Mouse (Mus musculus): ENCODE data around the gene Inafm1. TPM values are rescaled to one million over a fixed set of nuclear protein-coding genes. Genes with fewer than 3 reads are reported as not detected.

Gene Inafm1
- polyA plus RNA-seq, 1 experiment from 2014 or later = 33.8 TPM

DNA sequence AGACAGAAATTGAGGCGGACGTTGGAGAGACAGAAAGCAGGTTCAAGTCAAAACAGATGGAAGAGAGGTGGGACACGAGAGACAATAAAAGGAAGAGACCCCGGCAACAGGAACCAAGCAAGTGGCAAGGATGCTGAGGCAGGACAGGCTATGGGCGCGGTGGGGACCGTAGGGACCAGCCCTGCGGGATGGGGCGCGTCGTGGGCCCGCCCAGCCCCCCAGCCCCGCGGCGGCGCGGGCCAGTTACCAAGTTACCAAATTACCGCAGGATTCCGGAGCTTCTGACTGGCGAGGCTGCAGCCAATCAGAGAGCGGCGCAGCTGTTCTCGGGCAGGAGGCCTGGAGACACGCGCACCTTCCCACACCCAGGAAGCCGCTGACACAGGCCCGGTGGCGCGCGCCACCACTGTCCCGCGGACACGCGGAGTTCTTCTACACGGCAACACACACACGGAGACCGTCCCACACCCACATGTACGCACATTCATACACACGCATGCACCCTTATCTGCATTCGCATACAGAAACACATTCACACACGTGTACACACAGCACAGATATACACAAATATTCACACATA lies 22.0 kb upstream of the Inafm1 start:
- Histone ChIP-seq H3K36me3 (no peaks in the 10 kb centered on the region), H3K27ac (peak overlapping the region; percentile 85), H3K27me3 (no peaks in the 10 kb centered on the region), H3K4me1 (replicated peaks) (peaks cover 40% of the 10 kb centered on the region), H3K4me3 (peak overlapping the region; percentile 48), H3K9ac (peak overlapping the region; percentile 68), H3K9me3 (no peaks in the 10 kb centered on the region), H3K4me2 (peak overlapping the region; percentile 91)
- peak; percentile 33 for ATAC-seq (ENCODE audit: low FRiP score)
- WGBS = 2% methylated on average over 41 of the region's 41 CpGs

DNA sequence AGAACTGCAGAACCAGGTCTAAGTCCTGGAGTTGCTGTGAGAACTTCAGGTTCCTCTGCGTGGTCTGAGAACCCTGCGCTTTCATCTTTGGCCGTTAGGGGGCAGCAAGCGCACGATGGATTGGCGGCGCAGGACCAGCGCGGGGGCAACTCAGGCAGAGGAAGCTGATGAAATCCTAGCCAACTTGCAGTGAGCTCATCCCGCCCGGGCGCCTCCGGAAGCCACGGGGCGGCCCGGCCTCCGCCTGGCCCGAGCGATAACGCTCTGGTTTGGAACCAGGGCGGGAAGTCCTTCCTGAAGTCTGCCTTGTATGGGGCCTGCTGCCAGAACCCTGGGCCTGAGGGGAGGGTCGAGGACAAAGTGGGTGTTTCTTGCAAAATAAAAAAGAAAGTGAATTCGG lies 21.4 kb upstream of the Inafm1 start:
- Histone ChIP-seq H3K9ac (peak overlapping the region; percentile 68), H3K27me3 (no peaks in the 10 kb centered on the region), H3K36me3 (no peaks in the 10 kb centered on the region), H3K4me1 (replicated peaks) (peaks cover 36% of the 10 kb centered on the region), H3K9me3 (no peaks in the 10 kb centered on the region), H3K27ac (peak overlapping the region; percentile 85), H3K4me3 (peak overlapping the region; percentile 48), H3K4me2 (peak overlapping the region; percentile 91)
- ATAC-seq (ENCODE audit: low FRiP score) = peak; percentile 53
- under 1% methylated on average over 23 of the region's 23 CpGs for WGBS

DNA sequence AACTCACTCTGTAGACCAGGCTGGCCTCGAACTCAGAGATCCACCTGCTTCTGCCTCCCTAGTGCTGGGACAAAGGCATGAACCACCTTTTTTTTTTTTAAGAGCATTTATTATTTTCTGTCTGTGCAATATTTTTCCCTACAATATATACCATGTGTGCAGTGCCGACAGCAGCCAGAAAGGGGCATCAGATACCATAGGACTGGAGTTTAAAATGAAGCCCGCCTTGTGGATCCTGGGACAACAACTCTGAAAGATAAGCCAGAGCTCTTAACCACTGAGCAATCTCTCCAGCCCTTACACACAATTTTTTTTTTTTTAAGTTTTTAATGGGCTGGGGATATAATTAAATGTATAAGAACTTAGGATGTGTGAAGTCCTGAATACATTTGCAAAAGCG lies 20.9 kb upstream of the Inafm1 start:
- peak overlapping the region; percentile 91 for H3K4me2 ChIP-seq
- no peak overlapping the region for H3K4me3 ChIP-seq

DNA sequence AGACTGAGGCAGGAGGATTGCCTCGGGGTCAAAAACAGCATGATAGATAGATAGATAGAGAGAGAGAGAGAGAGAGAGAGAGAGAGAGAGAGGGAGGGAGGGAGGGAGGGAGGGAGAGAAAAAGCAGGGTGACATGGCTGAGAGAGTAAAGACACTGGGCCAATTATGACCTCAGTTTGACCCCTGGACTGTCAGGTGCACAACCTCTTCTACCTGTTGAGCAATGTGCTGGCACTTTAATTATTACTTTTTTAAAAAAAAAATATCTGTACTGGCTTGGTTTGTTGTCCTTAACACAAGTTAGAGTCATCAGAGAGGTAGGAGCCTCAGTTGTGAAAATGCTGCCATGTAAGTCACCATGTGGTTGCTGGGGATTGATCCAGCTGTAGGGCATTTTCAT lies 14.4 kb upstream of the Inafm1 start:
- no peak for ATAC-seq (ENCODE audit: low FRiP score)
- Histone ChIP-seq H3K4me1 (replicated peaks) (peaks cover 10% of the 10 kb centered on the region), H3K27ac (no peak overlapping the region), H3K36me3 (peaks cover 15% of the 10 kb centered on the region), H3K27me3 (no peaks in the 10 kb centered on the region), H3K9ac (no peak overlapping the region), H3K4me3 (no peak overlapping the region), H3K9me3 (no peaks in the 10 kb centered on the region), H3K4me2 (no peak overlapping the region)
- 76% methylated on average over 1 of the region's 1 CpGs for WGBS

More for the DNA sequence above, 20.9 kb upstream of the Inafm1 start:
- Histone ChIP-seq H3K36me3 (no peaks in the 10 kb centered on the region), H3K27me3 (no peaks in the 10 kb centered on the region), H3K4me1 (replicated peaks) (peaks cover 34% of the 10 kb centered on the region), H3K27ac (no peak overlapping the region), H3K9ac (no peak overlapping the region), H3K9me3 (no peaks in the 10 kb centered on the region)
- WGBS = 36% methylated on average over 4 of the region's 4 CpGs
- no peak for ATAC-seq (ENCODE audit: low FRiP score)

DNA sequence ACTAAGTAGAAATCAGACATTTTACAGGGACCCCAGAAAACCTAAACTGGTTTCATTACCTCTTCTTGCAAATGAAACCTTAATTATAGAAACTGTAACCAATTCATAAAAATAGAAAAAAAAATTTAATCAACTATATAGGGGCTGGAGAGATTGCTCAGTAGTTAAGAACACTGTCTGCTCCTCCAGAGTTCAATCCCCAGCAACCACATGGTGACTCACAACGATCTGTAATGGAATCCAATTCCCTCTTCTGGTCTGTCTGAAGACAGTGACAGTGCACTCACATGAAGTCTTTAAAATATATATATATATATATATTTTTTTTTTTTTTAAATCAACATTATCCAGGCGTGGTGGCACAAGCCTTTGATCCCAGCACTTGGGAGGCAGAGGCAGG lies 13.6 kb upstream of the Inafm1 start:
- no peaks in the 10 kb centered on the region for H3K9me3 ChIP-seq

DNA sequence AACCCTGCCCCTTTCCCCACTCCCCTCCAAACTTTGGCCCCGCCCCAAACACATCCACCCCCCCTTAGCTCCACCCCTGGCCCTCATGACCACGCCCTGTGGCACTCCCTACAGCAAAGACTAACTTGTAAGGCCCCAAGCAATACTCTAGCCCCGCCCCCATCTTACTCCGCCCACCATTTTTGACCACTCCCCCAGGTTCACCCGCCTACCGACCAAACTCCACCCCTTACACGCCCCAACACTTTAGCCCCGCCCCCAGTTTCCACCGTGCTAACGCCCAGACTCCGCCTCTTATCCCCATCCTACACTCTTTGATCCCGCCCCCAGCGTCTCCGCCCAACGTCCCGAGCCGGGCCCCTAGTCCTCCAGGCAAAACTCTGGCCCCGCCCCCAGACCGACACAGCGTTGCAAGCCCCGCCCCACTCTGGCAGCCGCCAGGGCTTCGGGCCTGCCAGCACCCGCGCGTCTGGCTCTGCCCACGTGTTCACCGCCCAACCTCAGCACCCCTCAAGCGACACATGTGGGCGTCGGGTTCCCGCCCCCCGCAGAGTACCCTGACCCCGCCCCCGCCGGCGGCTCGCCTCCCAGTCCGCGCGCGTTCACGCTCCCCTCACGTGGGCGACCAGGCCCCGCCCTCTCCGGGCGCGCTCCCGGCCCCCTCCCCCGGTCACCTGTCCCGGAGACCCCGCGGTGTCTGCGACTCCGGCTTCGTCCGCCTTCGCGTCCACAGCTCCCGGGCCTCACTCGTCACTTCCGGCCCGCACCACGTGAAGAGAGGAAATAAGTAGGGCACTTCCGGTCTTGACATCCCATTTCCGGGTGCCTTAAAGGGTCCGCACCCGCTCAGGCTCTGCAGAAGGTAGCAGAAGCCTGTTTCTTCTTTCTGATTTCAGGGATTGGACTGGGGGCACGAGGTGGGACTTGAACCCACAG lies 12.9 kb upstream of the Inafm1 start, which contains the start of gene Ccdc9:
Ccdc9 (minus strand) TSS at position 770 of the 936 bp plus-strand sequence.
- Histone ChIP-seq H3K36me3 (peaks cover 30% of the 10 kb centered on the region), H3K4me1 (replicated peaks) (peaks cover 10% of the 10 kb centered on the region), H3K27ac (peak within 1 kb of the TSS; percentile 96), H3K9me3 (no peaks in the 10 kb centered on the region), H3K4me3 (peak within 1 kb of the TSS; percentile 65), H3K4me2 (peak within 1 kb of the TSS; percentile 53), H3K27me3 (no peaks in the 10 kb centered on the region), H3K9ac (peak within 1 kb of the TSS; percentile 74)
- WGBS = under 1% methylated on average over 67 of the region's 70 CpGs
- peak; percentile 94 for ATAC-seq (ENCODE audit: low FRiP score)

More for the DNA sequence above, 13.6 kb upstream of the Inafm1 start:
- Histone ChIP-seq H3K27ac (peak overlapping the region; percentile 96), H3K4me1 (replicated peaks) (peaks cover 10% of the 10 kb centered on the region), H3K9ac (peak overlapping the region; percentile 74), H3K4me3 (peak overlapping the region; percentile 65), H3K27me3 (no peaks in the 10 kb centered on the region), H3K4me2 (peak overlapping the region; percentile 53), H3K36me3 (peaks cover 23% of the 10 kb centered on the region)
- 83% methylated on average over 2 of the region's 2 CpGs for WGBS
- ATAC-seq (ENCODE audit: low FRiP score) = no peak

DNA sequence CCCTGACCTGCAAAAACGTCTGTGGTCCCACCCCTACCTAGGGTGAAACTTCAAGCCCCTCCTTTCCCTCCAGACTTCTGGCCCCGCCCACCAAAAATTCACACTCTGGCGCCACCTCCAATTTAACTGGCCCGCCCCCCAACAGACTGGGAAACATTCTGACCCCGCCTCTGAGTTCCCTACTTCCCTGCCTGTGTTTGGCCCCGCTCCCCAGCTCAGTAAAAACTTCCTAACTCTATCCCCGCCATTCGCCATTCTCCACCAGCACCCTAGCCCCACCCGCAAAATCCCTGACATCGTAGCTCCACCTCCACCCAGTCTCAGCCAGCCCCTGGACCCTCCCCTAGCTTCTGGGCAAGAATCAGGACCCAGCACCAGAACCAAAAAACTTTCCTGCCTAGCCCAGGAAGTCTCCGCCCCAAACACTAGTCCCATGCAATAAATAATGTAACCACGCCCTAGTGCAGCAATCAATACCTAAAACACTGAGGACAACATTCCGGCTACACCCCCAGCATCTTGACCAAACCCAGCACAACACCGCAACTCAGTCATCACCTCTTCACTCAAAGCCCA lies 12.1 kb upstream of the Inafm1 start:
- H3K36me3 ChIP-seq = peaks cover 38% of the 10 kb centered on the region
- H3K27ac ChIP-seq = peak overlapping the region; percentile 96
- peak overlapping the region; percentile 65 for H3K4me3 ChIP-seq
- H3K4me1 ChIP-seq (replicated peaks) = peaks cover 10% of the 10 kb centered on the region
- H3K27me3 ChIP-seq = no peaks in the 10 kb centered on the region
- no peak overlapping the region for H3K9ac ChIP-seq
- ATAC-seq (ENCODE audit: low FRiP score) = peak; percentile 59
- 5% methylated on average over 14 of the region's 14 CpGs for WGBS
- H3K4me2 ChIP-seq = peak overlapping the region; percentile 53
- H3K9me3 ChIP-seq = no peaks in the 10 kb centered on the region

DNA sequence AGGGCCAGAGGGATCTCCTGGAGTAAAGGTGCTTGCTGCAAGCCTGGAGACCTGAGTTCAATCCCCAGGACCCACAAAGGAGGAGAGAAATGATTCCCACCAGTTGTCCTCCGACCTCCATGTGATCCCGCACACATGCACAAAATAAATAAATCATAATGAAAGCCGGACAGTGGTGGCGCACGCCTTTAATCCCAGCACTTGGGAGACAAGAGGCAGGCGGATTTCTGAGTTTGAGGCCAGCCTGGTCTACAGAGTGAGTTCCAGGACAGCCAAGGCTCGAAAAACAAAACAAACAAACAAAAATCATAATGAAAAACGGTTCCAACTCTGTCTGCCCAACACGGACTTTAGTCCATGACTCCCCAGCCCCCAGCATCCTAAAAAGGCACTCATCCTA lies 11.5 kb upstream of the Inafm1 start:
- 0 out of 2 replicates have a peak overlapping the region, but pooled peaks have one; percentile 40 for H3K27ac ChIP-seq
- H3K4me3 ChIP-seq = no peak overlapping the region
- no peaks in the 10 kb centered on the region for H3K9me3 ChIP-seq
- peak overlapping the region; percentile 53 for H3K4me2 ChIP-seq
- 78% methylated on average over 9 of the region's 9 CpGs for WGBS
- no peak for ATAC-seq (ENCODE audit: low FRiP score)
- H3K27me3 ChIP-seq = no peaks in the 10 kb centered on the region
- H3K4me1 ChIP-seq (replicated peaks) = peaks cover 10% of the 10 kb centered on the region
- no peak overlapping the region for H3K9ac ChIP-seq
- H3K36me3 ChIP-seq = peaks cover 44% of the 10 kb centered on the region

DNA sequence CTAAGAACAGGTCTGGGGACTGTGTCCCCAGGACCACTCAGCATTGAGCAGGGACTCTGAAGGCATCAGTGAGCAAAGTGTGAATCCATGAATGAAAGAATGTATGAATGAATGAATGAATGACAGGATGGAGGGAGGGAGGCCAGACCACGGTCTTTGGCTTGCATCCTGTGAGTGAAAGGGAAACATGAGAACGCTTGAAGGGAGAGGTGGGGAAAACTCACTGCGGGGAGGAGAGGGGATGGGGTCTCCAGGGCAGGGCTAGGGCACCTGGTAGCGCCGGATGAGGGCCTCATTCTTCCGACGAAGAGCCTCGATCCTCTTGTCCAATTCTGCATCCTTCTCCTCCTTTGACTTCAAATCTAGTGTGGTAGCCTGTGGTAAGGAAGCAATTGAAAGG lies 10.6 kb upstream of the Inafm1 start:
- no peak overlapping the region for H3K9ac ChIP-seq
- no peak for ATAC-seq (ENCODE audit: low FRiP score)
- no peak overlapping the region for H3K4me3 ChIP-seq
- H3K27me3 ChIP-seq = no peaks in the 10 kb centered on the region
- H3K4me2 ChIP-seq = no peak overlapping the region
- H3K9me3 ChIP-seq = no peaks in the 10 kb centered on the region
- WGBS = 92% methylated on average over 8 of the region's 8 CpGs
- H3K36me3 ChIP-seq = peaks cover 47% of the 10 kb centered on the region
- H3K27ac ChIP-seq = no peak overlapping the region
- H3K4me1 ChIP-seq (replicated peaks) = peaks cover 10% of the 10 kb centered on the region

DNA sequence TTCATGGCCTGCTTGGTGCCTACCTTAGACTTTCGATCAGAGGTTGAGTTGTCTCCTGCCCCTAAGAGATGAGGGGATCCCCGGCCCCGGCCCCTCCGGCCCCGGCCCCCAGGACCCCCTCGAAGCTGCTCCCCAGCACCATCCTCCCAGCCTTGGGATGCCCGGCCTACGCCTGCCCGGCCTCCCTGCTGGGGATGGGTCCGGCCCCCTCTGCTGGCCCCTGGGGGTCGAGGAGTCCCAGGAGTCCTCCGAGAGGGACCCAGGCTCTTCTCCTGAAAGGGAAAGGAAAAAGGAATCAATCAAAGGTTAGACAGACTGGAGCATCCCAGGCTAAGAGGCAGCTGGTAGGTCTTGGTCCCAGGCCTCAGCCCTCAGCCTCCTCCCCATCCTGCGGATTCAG lies 8.9 kb upstream of the Inafm1 start:
- H3K9me3 ChIP-seq = no peaks in the 10 kb centered on the region
- WGBS = 88% methylated on average over 13 of the region's 13 CpGs
- H3K36me3 ChIP-seq = peaks cover 64% of the 10 kb centered on the region

DNA sequence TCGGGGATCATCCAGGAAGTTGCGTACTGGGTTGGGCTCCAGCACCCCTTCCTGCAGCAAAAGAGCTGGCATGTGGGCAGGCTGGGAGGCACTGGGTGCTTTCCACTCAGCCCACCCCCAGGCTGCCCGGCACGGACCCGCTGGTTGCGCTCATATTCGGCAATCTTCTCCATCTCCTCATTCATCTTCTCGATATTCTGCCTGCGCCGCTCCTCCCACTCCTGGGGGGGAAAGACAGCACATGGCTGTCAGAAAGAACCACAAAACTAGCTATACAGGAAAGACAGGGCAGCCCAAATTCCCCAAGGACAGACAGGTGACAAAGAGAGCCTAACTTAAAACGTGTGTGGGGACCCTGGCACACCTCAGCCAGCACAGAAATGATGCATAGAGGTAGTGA lies 7.3 kb upstream of the Inafm1 start:
- H3K4me1 ChIP-seq (replicated peaks) = peaks cover 7% of the 10 kb centered on the region
- H3K9ac ChIP-seq = no peak overlapping the region
- WGBS = 94% methylated on average over 11 of the region's 11 CpGs
- no peaks in the 10 kb centered on the region for H3K9me3 ChIP-seq
- H3K36me3 ChIP-seq = peaks cover 80% of the 10 kb centered on the region
- H3K27me3 ChIP-seq = peaks cover 8% of the 10 kb centered on the region; the same call in 1 of the 2 replicates
- H3K4me2 ChIP-seq = no peak overlapping the region
- no peak overlapping the region for H3K4me3 ChIP-seq
- H3K27ac ChIP-seq = no peak overlapping the region
- no peak for ATAC-seq (ENCODE audit: low FRiP score)

More for the DNA sequence above, 8.9 kb upstream of the Inafm1 start:
- no peaks in the 10 kb centered on the region for H3K27me3 ChIP-seq
- ATAC-seq (ENCODE audit: low FRiP score) = no peak
- H3K9ac ChIP-seq = no peak overlapping the region
- H3K4me3 ChIP-seq = no peak overlapping the region
- no peak overlapping the region for H3K4me2 ChIP-seq
- peaks cover 10% of the 10 kb centered on the region for H3K4me1 ChIP-seq (replicated peaks)
- no peak overlapping the region for H3K27ac ChIP-seq
